Comparison of ENCODE assay signal across 7 mouse cellular contexts in genomic region chrX:105080096-105080495, GRCm38 (mm10). TPM values are rescaled to one million over a fixed set of nuclear protein-coding genes. Genes with fewer than 3 reads are reported as not detected.
A peak's percentile ranks its signal among the peaks of the same experiment; 100 is the strongest.
DNase-seq lines count a peak whose midpoint lies in the region; ATAC-seq and TF ChIP-seq lines count a peak whose summit lies in the region.

No protein-coding gene starts in this region.

- H3K36me3 ChIP-seq in testis, adult 2 months (ENCODE audit: control insufficient read depth, insufficient read depth, low read length), result no peaks in the 10 kb centered on the region
- H3K36me3 ChIP-seq in forebrain, embryonic 13.5 days (ENCODE audit: poor library complexity, severe bottlenecking), result peaks cover 11% of the 10 kb centered on the region; the same call in 1 of the 2 replicates
- peaks cover 5% of the 10 kb centered on the region for H3K36me3 ChIP-seq in liver, embryonic 14.5 days (replicated peaks; ENCODE audit: control insufficient read depth, insufficient read depth, low read depth)

- no peaks in the 10 kb centered on the region for H3K27me3 ChIP-seq in testis, adult 2 months (ENCODE audit: control insufficient read depth, insufficient read depth, low read length)
- H3K27me3 ChIP-seq in forebrain, embryonic 13.5 days, result no peaks in the 10 kb centered on the region
- H3K27me3 ChIP-seq in liver, embryonic 14.5 days (ENCODE audit: control insufficient read depth, insufficient read depth, low read length), result no peaks in the 10 kb centered on the region

- TF ChIP-seq POLR2A in testis, adult 2 months (IDR thresholded peaks at IDR 0.05; ENCODE audit: control insufficient read depth, low read depth, low read length), result no peak

- H3K27ac ChIP-seq in testis, adult 2 months (ENCODE audit: control insufficient read depth, insufficient read depth, low read depth, low read length), result peak overlapping the region; percentile 89
- no peak overlapping the region for H3K27ac ChIP-seq in forebrain, embryonic 13.5 days
- H3K27ac ChIP-seq in liver, embryonic 14.5 days, result no peak overlapping the region

- peak overlapping the region; percentile 89 for H3K4me3 ChIP-seq in testis, adult 2 months (ENCODE audit: control insufficient read depth, low read depth, low read length)
- peak overlapping the region; percentile 54 for H3K4me3 ChIP-seq in forebrain, embryonic 13.5 days
- H3K4me3 ChIP-seq in liver, embryonic 14.5 days (ENCODE audit: insufficient read depth in 1 of 2, low read depth in 2 of 2, low read length in 2 of 2), result peak overlapping the region; percentile 72 to 87

- TF ChIP-seq CTCF in testis, adult 2 months (IDR thresholded peaks at IDR 0.05; ENCODE audit: control insufficient read depth, insufficient read depth, insufficient replicate concordance, low read depth, low read length), result no peak
- no peak for TF ChIP-seq CTCF in liver, embryonic 14.5 days (IDR thresholded peaks at IDR 0.05; ENCODE audit: low read depth)

- H3K9ac ChIP-seq in forebrain, embryonic 13.5 days, result peak overlapping the region; percentile 59
- H3K9ac ChIP-seq in liver, embryonic 14.5 days (replicated peaks), result peak overlapping the region; percentile 65

- 7% methylated on average over 8 of the region's 8 CpGs for WGBS in forebrain, embryonic 13.5 days
- 2% methylated on average over 8 of the region's 8 CpGs for WGBS in liver, embryonic 14.5 days (ENCODE audit: insufficient replicate concordance)

- no peaks in the 10 kb centered on the region for H3K9me3 ChIP-seq in forebrain, embryonic 13.5 days (replicated peaks)
- H3K9me3 ChIP-seq in liver, embryonic 14.5 days (ENCODE audit: control insufficient read depth, low read length), result no peaks in the 10 kb centered on the region

- H3K4me2 ChIP-seq in forebrain, embryonic 13.5 days, result peak overlapping the region; percentile 70
- H3K4me2 ChIP-seq in liver, embryonic 14.5 days (ENCODE audit: low read depth), result peak overlapping the region; percentile 71

- ATAC-seq in forebrain, embryonic 13.5 days, result 0 out of 2 replicates have a peak, but pooled peaks have one; percentile 1
- ATAC-seq in liver, embryonic 14.5 days (ENCODE audit: insufficient read depth), result peak; percentile 44

- no peaks in the 10 kb centered on the region for H3K4me1 ChIP-seq in testis, adult 2 months (ENCODE audit: control insufficient read depth, insufficient read depth, low read length)
- peaks cover 4% of the 10 kb centered on the region; the same call in 1 of the 2 replicates for H3K4me1 ChIP-seq in forebrain, embryonic 13.5 days
- peaks cover 0 to 4% of the 10 kb centered on the region in 2 experiments; a peak in 1 of 4 replicates for H3K4me1 ChIP-seq in liver, embryonic 14.5 days (replicated peaks; ENCODE audit: control insufficient read depth in 2 of 2, insufficient read depth in 2 of 2, low read length in 1 of 2)

- DNase-seq in testis, postnatal 14 days (ENCODE audit: low spot score), result no peak
- no peak for DNase-seq in liver, embryonic 14.5 days (ENCODE audit: low read depth in 3 of 3, low spot score in 3 of 3)
- DNase-seq in natural killer cell, adult 2 months (ENCODE audit: low spot score in 2 of 2), result no peak
- no peak for DNase-seq in cerebellum, adult 9-11 months
- no peak for DNase-seq in gastrocnemius, adult 18-20 months (ENCODE audit: low spot score)

- no peak for TF ChIP-seq EP300 in liver, embryonic 14.5 days (IDR thresholded peaks at IDR 0.05; ENCODE audit: low read depth)

RNA-seq across cellular contexts. Expression of gene Pbdc1, which starts 0.5 kb away (rescaled TPM):
- 4.3 and 4.9 TPM in 2 replicates for polyA plus RNA-seq in testis, adult 2 months (2012; rRNA removed)
- polyA plus RNA-seq in forebrain, embryonic 13.5 days (2015; fragmentation: Nextera tagmentation; extraction: Ambion mirVana), result 51.7 and 55.0 TPM in 2 replicates
- 7.3 and 10.4 TPM in 2 replicates for polyA plus RNA-seq in liver, embryonic 14.5 days (2012; rRNA removed)
- polyA plus RNA-seq in liver, embryonic 14.5 days (2014; fragmentation: Nextera tagmentation; extraction: Ambion mirVana), result 32.5 and 48.1 TPM in 2 replicates
- 1 to 10 TPM; 7.3 to 9.0 TPM for total RNA-seq in gastrocnemius, adult 18-20 months (2021)

RNA-seq across cellular contexts. Expression of gene Magee1, which starts 40.1 kb away (rescaled TPM):
- polyA plus RNA-seq in testis, adult 2 months (2012; rRNA removed), result 2.1 and 3.0 TPM in 2 replicates
- polyA plus RNA-seq in forebrain, embryonic 13.5 days (2015; fragmentation: Nextera tagmentation; extraction: Ambion mirVana), result 82.3 and 91.9 TPM in 2 replicates
- polyA plus RNA-seq in liver, embryonic 14.5 days (2012; rRNA removed), result 0.93 and 1.00 TPM in 2 replicates
- polyA plus RNA-seq in liver, embryonic 14.5 days (2014; fragmentation: Nextera tagmentation; extraction: Ambion mirVana), result 0.71 and 1.1 TPM in 2 replicates
- total RNA-seq in gastrocnemius, adult 18-20 months (2021), result 1 to 10 TPM; 1.1 TPM

Comparison
In these comparisons a context has a peak if more than half of its experiments do, and no peak if none do; other contexts are left out.
1. RNA of gene Magee1, which starts 40.1 kb away (polyA plus RNA-seq): 82.3 to 91.9 TPM in forebrain, embryonic 13.5 days; 2.1 to 3.0 TPM in testis, adult 2 months and 0.71 to 1.1 TPM in liver, embryonic 14.5 days; every median in the first group is over 10 times any median in the second.
2. Peak in every context shown above with its lines, with median percentiles within 50 percentile points of each other: H3K4me3 ChIP-seq.